Mouse (Mus musculus): ENCODE results near the gene Hist1h3e. TPM values are rescaled to one million over a fixed set of nuclear protein-coding genes. Genes with fewer than 3 reads are reported as not detected.
"Not testable (repeated sequence)": the region's sequence is repeated elsewhere in the genome, so short reads cannot be mapped to it uniquely, and the experiment has no call there.

The Hist1h3e gene
- total RNA-seq, 2 experiments from 2014 or later, result 15.4 to 27.3 TPM

GRCm38 (mm10) chr13:23542225-23542980 lies 19.8 kb downstream of the Hist1h3e start:
- intact Hi-C loops (cut with DNase I); DNase-seq (ENCODE audit: low spot score): not testable (repeated sequence)

- DNase-seq (ENCODE audit: low spot score), result no peak
- intact Hi-C loops (cut with DNase I), result no loop called here
These were observed 20.7 kb downstream of the Hist1h3e start for GRCm38 (mm10) chr13:23541497-23541896.

GRCm38 (mm10) chr13:23539821-23540220 lies 22.3 kb downstream of the Hist1h3e start:
- DNase-seq (ENCODE audit: low spot score); intact Hi-C loops (cut with DNase I): not testable (repeated sequence)

- DNase-seq (ENCODE audit: low spot score), result no peak
- intact Hi-C loops (cut with DNase I), result no loop called here
These were observed 23.9 kb downstream of the Hist1h3e start for GRCm38 (mm10) chr13:23538249-23538648.

GRCm38 (mm10) chr13:23537006-23537710 lies 25.0 kb downstream of the Hist1h3e start:
- DNase-seq (ENCODE audit: low spot score), result no peak
- intact Hi-C loops (cut with DNase I), result no loop called here

- DNase-seq (ENCODE audit: low spot score), result no peak
- intact Hi-C loops (cut with DNase I), result no loop called here
These were observed 25.9 kb downstream of the Hist1h3e start for GRCm38 (mm10) chr13:23536076-23536822.

GRCm38 (mm10) chr13:23535137-23536075 lies 26.8 kb downstream of the Hist1h3e start, which contains the start of gene Hist1h3g:
Gene Hist1h3g (plus strand): TSS chr13:23535422.
- intact Hi-C loops (cut with DNase I), result not testable (repeated sequence)
- DNase-seq (ENCODE audit: low spot score), result peak; percentile 71

GRCm38 (mm10) chr13:23534368-23535131 lies 27.6 kb downstream of the Hist1h3e start:
- intact Hi-C loops (cut with DNase I), result loop anchor here (5.0 kb wide), 3 partner anchors 48 to 1822 kb away; partner anchors contain the start of gene Hist1h4d
- no peak for DNase-seq (ENCODE audit: low spot score)

- DNase-seq (ENCODE audit: low spot score), result not testable (repeated sequence)
- intact Hi-C loops (cut with DNase I), result loop anchor here (5.0 kb wide), 3 partner anchors 49 to 1821 kb away; partner anchors contain the start of gene Hist1h4d
These were observed 28.4 kb downstream of the Hist1h3e start, which contains the start of gene Hist1h2af for GRCm38 (mm10) chr13:23533560-23534367. Gene Hist1h2af (plus strand): TSS chr13:23533906.

- intact Hi-C loops (cut with DNase I), result loop anchor here (5.0 kb wide), 3 partner anchors 50 to 1820 kb away; partner anchors contain the start of gene Hist1h4d
- DNase-seq (ENCODE audit: low spot score), result no peak
These were observed 29.7 kb downstream of the Hist1h3e start for GRCm38 (mm10) chr13:23532262-23533075.

GRCm38 (mm10) chr13:23530901-23531875 lies 31.0 kb downstream of the Hist1h3e start, which contains the start of gene Hist1h4h:
Gene Hist1h4h (plus strand): TSS chr13:23531050.
- intact Hi-C loops (cut with DNase I), result loop anchor here (2.0 to 5.0 kb wide), 4 partner anchors 51 to 1819 kb away; partner anchors contain the start of genes Hist1h2be and Hist1h4d
- DNase-seq (ENCODE audit: low spot score), result peak; percentile 92

GRCm38 (mm10) chr13:23530181-23530900 lies 31.8 kb downstream of the Hist1h3e start:
- intact Hi-C loops (cut with DNase I), result loop anchor here (2.0 to 5.0 kb wide), 4 partner anchors 52 to 1818 kb away; partner anchors contain the start of genes Hist1h2be and Hist1h4d
- DNase-seq (ENCODE audit: low spot score), result peak; percentile 40

- intact Hi-C loops (cut with DNase I), result loop anchor here (2.0 to 5.0 kb wide), 6 partner anchors 53 to 1817 kb away; partner anchors contain the start of genes Hist1h2be and Hist1h4d
- DNase-seq (ENCODE audit: low spot score), result no peak
These were observed 32.5 kb downstream of the Hist1h3e start for GRCm38 (mm10) chr13:23529480-23530165.

- intact Hi-C loops (cut with DNase I), result loop anchor here (5.0 kb wide), 2 partner anchors 68 to 1502 kb away; no protein-coding TSS in a partner anchor
- DNase-seq (ENCODE audit: low spot score), result no peak
These were observed 33.2 kb downstream of the Hist1h3e start for GRCm38 (mm10) chr13:23529005-23529404.
